Mouse (Mus musculus): ENCODE data around the gene Alad. TPM values are rescaled to one million over a fixed set of nuclear protein-coding genes. Genes with fewer than 3 reads are reported as not detected.

Gene Alad
- total and polyA plus RNA-seq, 2 experiments, result 114 to 328 TPM

- H3K27me3 ChIP-seq (ENCODE audit: control insufficient read depth, insufficient read depth, low read length), result no peaks in the 10 kb centered on the region
- H3K36me3 ChIP-seq (ENCODE audit: control insufficient read depth, insufficient read depth, low read length), result no peaks in the 10 kb centered on the region
- no peak overlapping the region for H3K9ac ChIP-seq (ENCODE audit: low read depth, low read length)
- peaks cover 20% of the 10 kb centered on the region for H3K4me1 ChIP-seq (ENCODE audit: control insufficient read depth, insufficient read depth, low read length)
- H3K4me3 ChIP-seq (ENCODE audit: insufficient read depth, low read depth, low read length), result no peak overlapping the region
- no peak overlapping the region for H3K27ac ChIP-seq (replicated peaks; ENCODE audit: insufficient read depth, low read depth, low read length)
- DNase-seq (ENCODE audit: extremely low read depth, low read depth, low spot score), result peak; percentile 39
- TF ChIP-seq POLR2A (IDR thresholded peaks at IDR 0.05; ENCODE audit: extremely low read depth, insufficient read depth, low read length) (no peak), CTCF (IDR thresholded peaks at IDR 0.05; ENCODE audit: low read depth, low read length) (no peak)
- 53% methylated on average over 2 of the region's 2 CpGs for WGBS
- peaks cover 9% of the 10 kb centered on the region; the same call in 1 of the 2 replicates for H3K79me2 ChIP-seq (ENCODE audit: control insufficient read depth, insufficient read depth, low read length)
Observed at GRCm38 (mm10) chr4:62520892-62521400, 1.2 kb upstream of the Alad start.

GRCm38 (mm10) chr4:62519122-62519848 is 433 bp downstream of the Alad start:
- Histone ChIP-seq H3K27me3 (ENCODE audit: control insufficient read depth, insufficient read depth, low read length) (no peaks in the 10 kb centered on the region), H3K27ac (replicated peaks; ENCODE audit: insufficient read depth, low read depth, low read length) (peak overlapping the region; percentile 87), H3K79me2 (ENCODE audit: control insufficient read depth, insufficient read depth, low read length) (peaks cover 13% of the 10 kb centered on the region; the same call in 1 of the 2 replicates), H3K9ac (ENCODE audit: low read depth, low read length) (peak overlapping the region; percentile 90), H3K4me1 (ENCODE audit: control insufficient read depth, insufficient read depth, low read length) (peaks cover 27% of the 10 kb centered on the region), H3K36me3 (ENCODE audit: control insufficient read depth, insufficient read depth, low read length) (no peaks in the 10 kb centered on the region), H3K4me3 (ENCODE audit: insufficient read depth, low read depth, low read length) (peak overlapping the region; percentile 84)
- 1% methylated on average over 26 of the region's 26 CpGs for WGBS
- DNase-seq (ENCODE audit: extremely low read depth, low read depth, low spot score), result no peak
- no peak for TF ChIP-seq CTCF (IDR thresholded peaks at IDR 0.05; ENCODE audit: low read depth, low read length)
- TF ChIP-seq POLR2A (IDR thresholded peaks at IDR 0.05; ENCODE audit: extremely low read depth, insufficient read depth, low read length), result no peak; the same call in 1 of the 2 replicates

GRCm38 (mm10) chr4:62518416-62519121 is 1.1 kb downstream of the Alad start:
- H3K4me1 ChIP-seq (ENCODE audit: control insufficient read depth, insufficient read depth, low read length), result peaks cover 26% of the 10 kb centered on the region
- TF ChIP-seq POLR2A (IDR thresholded peaks at IDR 0.05; ENCODE audit: extremely low read depth, insufficient read depth, low read length) (peak; percentile 27; the same call in 1 of the 2 replicates), CTCF (IDR thresholded peaks at IDR 0.05; ENCODE audit: low read depth, low read length) (no peak)
- 18% methylated on average over 13 of the region's 13 CpGs for WGBS
- peaks cover 4% of the 10 kb centered on the region for H3K36me3 ChIP-seq (ENCODE audit: control insufficient read depth, insufficient read depth, low read length)
- H3K79me2 ChIP-seq (ENCODE audit: control insufficient read depth, insufficient read depth, low read length), result peaks cover 10% of the 10 kb centered on the region; the same call in 1 of the 2 replicates
- peak overlapping the region; percentile 87 for H3K27ac ChIP-seq (replicated peaks; ENCODE audit: insufficient read depth, low read depth, low read length)
- peak; percentile 98 for DNase-seq (ENCODE audit: extremely low read depth, low read depth, low spot score)
- peak overlapping the region; percentile 90 for H3K9ac ChIP-seq (ENCODE audit: low read depth, low read length)
- peak overlapping the region; percentile 84 for H3K4me3 ChIP-seq (ENCODE audit: insufficient read depth, low read depth, low read length)
- no peaks in the 10 kb centered on the region for H3K27me3 ChIP-seq (ENCODE audit: control insufficient read depth, insufficient read depth, low read length)

GRCm38 (mm10) chr4:62517538-62518415 is 1.9 kb downstream of the Alad start:
- WGBS, result 22% methylated on average over 10 of the region's 10 CpGs
- H3K4me1 ChIP-seq (ENCODE audit: control insufficient read depth, insufficient read depth, low read length), result peaks cover 26% of the 10 kb centered on the region
- H3K27me3 ChIP-seq (ENCODE audit: control insufficient read depth, insufficient read depth, low read length), result no peaks in the 10 kb centered on the region
- DNase-seq (ENCODE audit: extremely low read depth, low read depth, low spot score), result peak; percentile 79
- H3K36me3 ChIP-seq (ENCODE audit: control insufficient read depth, insufficient read depth, low read length), result peaks cover 12% of the 10 kb centered on the region
- H3K9ac ChIP-seq (ENCODE audit: low read depth, low read length), result peak overlapping the region; percentile 73
- H3K79me2 ChIP-seq (ENCODE audit: control insufficient read depth, insufficient read depth, low read length), result peaks cover 10% of the 10 kb centered on the region; the same call in 1 of the 2 replicates
- TF ChIP-seq CTCF (IDR thresholded peaks at IDR 0.05; ENCODE audit: low read depth, low read length) (no peak), POLR2A (IDR thresholded peaks at IDR 0.05; ENCODE audit: extremely low read depth, insufficient read depth, low read length) (no peak)
- peak overlapping the region; percentile 42 for H3K4me3 ChIP-seq (ENCODE audit: insufficient read depth, low read depth, low read length)
- peak overlapping the region; percentile 87 for H3K27ac ChIP-seq (replicated peaks; ENCODE audit: insufficient read depth, low read depth, low read length)

GRCm38 (mm10) chr4:62517046-62517445 is 2.7 kb downstream of the Alad start:
- Histone ChIP-seq H3K9ac (ENCODE audit: low read depth, low read length) (peak overlapping the region; percentile 52), H3K27me3 (ENCODE audit: control insufficient read depth, insufficient read depth, low read length) (no peaks in the 10 kb centered on the region), H3K27ac (replicated peaks; ENCODE audit: insufficient read depth, low read depth, low read length) (peak overlapping the region; percentile 87), H3K4me1 (ENCODE audit: control insufficient read depth, insufficient read depth, low read length) (peaks cover 26% of the 10 kb centered on the region), H3K36me3 (ENCODE audit: control insufficient read depth, insufficient read depth, low read length) (peaks cover 18% of the 10 kb centered on the region), H3K4me3 (ENCODE audit: insufficient read depth, low read depth, low read length) (no peak overlapping the region; the same call in 1 of the 2 replicates), H3K79me2 (ENCODE audit: control insufficient read depth, insufficient read depth, low read length) (peaks cover 10% of the 10 kb centered on the region; the same call in 1 of the 2 replicates)
- no peak for TF ChIP-seq CTCF (IDR thresholded peaks at IDR 0.05; ENCODE audit: low read depth, low read length)
- no peak for TF ChIP-seq POLR2A (IDR thresholded peaks at IDR 0.05; ENCODE audit: extremely low read depth, insufficient read depth, low read length)
- WGBS, result 23% methylated on average over 8 of the region's 8 CpGs
- DNase-seq (ENCODE audit: extremely low read depth, low read depth, low spot score), result peak; percentile 100
